Mouse (Mus musculus): Measurements from ENCODE around the gene Hip1. TPM values are rescaled to one million over a fixed set of nuclear protein-coding genes. Genes with fewer than 3 reads are reported as not detected.

The Hip1 gene
- polyA plus RNA-seq, 1 experiment from 2014 or later, result 5.9 TPM

GRCm38 (mm10) chr5:135497347-135497955 lies 47.5 kb downstream of the Hip1 start:
- Histone ChIP-seq H3K36me3 (ENCODE audit: control insufficient read depth, insufficient read depth) (no peaks in the 10 kb centered on the region), H3K4me2 (replicated peaks; ENCODE audit: low read depth) (no peak overlapping the region), H3K27me3 (replicated peaks; ENCODE audit: control insufficient read depth, insufficient read depth, low read length) (no peaks in the 10 kb centered on the region), H3K4me3 (ENCODE audit: low read depth, low read length) (no peak overlapping the region), H3K9me3 (ENCODE audit: control insufficient read depth) (no peaks in the 10 kb centered on the region), H3K4me1 (replicated peaks; ENCODE audit: control insufficient read depth, insufficient read depth, low read length) (no peaks in the 10 kb centered on the region), H3K9ac (ENCODE audit: low read depth, low read length) (no peak overlapping the region), H3K27ac (ENCODE audit: low read depth, low read length) (no peak overlapping the region)
- WGBS, result 74% methylated on average over 6 of the region's 6 CpGs
- no peak for ATAC-seq
- TF ChIP-seq CTCF (IDR thresholded peaks at IDR 0.05; ENCODE audit: low read depth), result no peak

- Histone ChIP-seq H3K36me3 (ENCODE audit: control insufficient read depth, insufficient read depth) (no peaks in the 10 kb centered on the region), H3K27ac (ENCODE audit: low read depth, low read length) (no peak overlapping the region), H3K4me3 (ENCODE audit: low read depth, low read length) (no peak overlapping the region), H3K9me3 (ENCODE audit: control insufficient read depth) (no peaks in the 10 kb centered on the region), H3K9ac (ENCODE audit: low read depth, low read length) (no peak overlapping the region), H3K27me3 (replicated peaks; ENCODE audit: control insufficient read depth, insufficient read depth, low read length) (no peaks in the 10 kb centered on the region), H3K4me2 (replicated peaks; ENCODE audit: low read depth) (no peak overlapping the region), H3K4me1 (replicated peaks; ENCODE audit: control insufficient read depth, insufficient read depth, low read length) (no peaks in the 10 kb centered on the region)
- 86% methylated on average over 2 of the region's 2 CpGs for WGBS
- no peak for TF ChIP-seq CTCF (IDR thresholded peaks at IDR 0.05; ENCODE audit: low read depth)
- no peak for ATAC-seq
These were observed 48.4 kb downstream of the Hip1 start for GRCm38 (mm10) chr5:135496489-135496888.

GRCm38 (mm10) chr5:135495471-135495870 lies 49.4 kb downstream of the Hip1 start:
- Histone ChIP-seq H3K4me2 (replicated peaks; ENCODE audit: low read depth) (no peak overlapping the region), H3K27ac (ENCODE audit: low read depth, low read length) (no peak overlapping the region), H3K4me1 (replicated peaks; ENCODE audit: control insufficient read depth, insufficient read depth, low read length) (no peaks in the 10 kb centered on the region), H3K4me3 (ENCODE audit: low read depth, low read length) (no peak overlapping the region), H3K9ac (ENCODE audit: low read depth, low read length) (no peak overlapping the region), H3K27me3 (replicated peaks; ENCODE audit: control insufficient read depth, insufficient read depth, low read length) (no peaks in the 10 kb centered on the region), H3K36me3 (ENCODE audit: control insufficient read depth, insufficient read depth) (no peaks in the 10 kb centered on the region), H3K9me3 (ENCODE audit: control insufficient read depth) (no peaks in the 10 kb centered on the region)
- TF ChIP-seq CTCF (IDR thresholded peaks at IDR 0.05; ENCODE audit: low read depth), result no peak
- WGBS, result 82% methylated on average over 8 of the region's 8 CpGs
- ATAC-seq, result no peak

GRCm38 (mm10) chr5:135494183-135494910 lies 50.6 kb downstream of the Hip1 start:
- no peak overlapping the region for H3K4me2 ChIP-seq (replicated peaks; ENCODE audit: low read depth)
- H3K27ac ChIP-seq (ENCODE audit: low read depth, low read length), result no peak overlapping the region
- no peak overlapping the region for H3K9ac ChIP-seq (ENCODE audit: low read depth, low read length)
- H3K9me3 ChIP-seq (ENCODE audit: control insufficient read depth), result no peaks in the 10 kb centered on the region
- H3K4me1 ChIP-seq (replicated peaks; ENCODE audit: control insufficient read depth, insufficient read depth, low read length), result no peaks in the 10 kb centered on the region
- 74% methylated on average over 13 of the region's 13 CpGs for WGBS
- no peaks in the 10 kb centered on the region for H3K36me3 ChIP-seq (ENCODE audit: control insufficient read depth, insufficient read depth)
- TF ChIP-seq CTCF (IDR thresholded peaks at IDR 0.05; ENCODE audit: low read depth), result peak; percentile 85
- peak; percentile 64; the same call in 1 of the 2 replicates for ATAC-seq
- H3K4me3 ChIP-seq (ENCODE audit: low read depth, low read length), result no peak overlapping the region
- H3K27me3 ChIP-seq (replicated peaks; ENCODE audit: control insufficient read depth, insufficient read depth, low read length), result no peaks in the 10 kb centered on the region

- peaks cover 5% of the 10 kb centered on the region for H3K27me3 ChIP-seq (replicated peaks; ENCODE audit: control insufficient read depth, insufficient read depth, low read length)
- no peak overlapping the region for H3K27ac ChIP-seq (ENCODE audit: low read depth, low read length)
- peaks cover 4% of the 10 kb centered on the region; the same call in 1 of the 2 replicates for H3K4me1 ChIP-seq (replicated peaks; ENCODE audit: control insufficient read depth, insufficient read depth, low read length)
- H3K9ac ChIP-seq (ENCODE audit: low read depth, low read length), result no peak overlapping the region
- no peak overlapping the region for H3K4me2 ChIP-seq (replicated peaks; ENCODE audit: low read depth)
- TF ChIP-seq CTCF (IDR thresholded peaks at IDR 0.05; ENCODE audit: low read depth), result no peak
- H3K36me3 ChIP-seq (ENCODE audit: control insufficient read depth, insufficient read depth), result no peaks in the 10 kb centered on the region
- no peaks in the 10 kb centered on the region for H3K9me3 ChIP-seq (ENCODE audit: control insufficient read depth)
- no peak for ATAC-seq
- WGBS, result 83% methylated on average over 3 of the region's 3 CpGs
- H3K4me3 ChIP-seq (ENCODE audit: low read depth, low read length), result no peak overlapping the region
These were observed 51.8 kb downstream of the Hip1 start for GRCm38 (mm10) chr5:135493095-135493494.

GRCm38 (mm10) chr5:135492126-135492525 lies 52.8 kb downstream of the Hip1 start:
- Histone ChIP-seq H3K9me3 (ENCODE audit: control insufficient read depth) (no peaks in the 10 kb centered on the region), H3K27me3 (replicated peaks; ENCODE audit: control insufficient read depth, insufficient read depth, low read length) (peaks cover 9% of the 10 kb centered on the region), H3K9ac (ENCODE audit: low read depth, low read length) (no peak overlapping the region), H3K27ac (ENCODE audit: low read depth, low read length) (no peak overlapping the region), H3K4me2 (replicated peaks; ENCODE audit: low read depth) (no peak overlapping the region), H3K36me3 (ENCODE audit: control insufficient read depth, insufficient read depth) (no peaks in the 10 kb centered on the region), H3K4me1 (replicated peaks; ENCODE audit: control insufficient read depth, insufficient read depth, low read length) (peaks cover 4% of the 10 kb centered on the region; the same call in 1 of the 2 replicates), H3K4me3 (ENCODE audit: low read depth, low read length) (no peak overlapping the region)
- no peak for TF ChIP-seq CTCF (IDR thresholded peaks at IDR 0.05; ENCODE audit: low read depth)
- WGBS, result 67% methylated on average over 2 of the region's 2 CpGs
- ATAC-seq, result no peak

Data from intestine, postnatal 0 days (tissue).